Mouse (Mus musculus) liver, embryonic 14.5 days (tissue): ENCODE measurements at regions not wholly inside any gene's neighbourhood (a gene's known extent, or its start where the extent isn't known, plus 50 kb on each side); places are given as distances from the start of the nearest gene placed in this dataset.

Source experiments
- ATAC-seq: fragments of 200-750 bp; cut with Nextera tagmentation; 2 replicates; pipeline ENCODE4 v1.8.0; 2017; ENCODE audit warnings: moderate number of reproducible peaks, mild to moderate bottlenecking, moderate library complexity; ENCODE audit not compliant: insufficient read depth
- DNase-seq, 3 experiments: peaks; one replicate each; pipeline ENCODE4 v3.0.0-alpha.2; 2012 to 2013; ENCODE audit warnings: low read depth in 3 of 3, low spot score in 3 of 3
- H3K27ac ChIP-seq: fragments of 300-500 bp; sonication (generic); 2 replicates; pipeline ENCODE4 v1.5.1; 2014; ENCODE audit warnings: moderate library complexity, mild to moderate bottlenecking, control low read depth, inconsistent platforms
- H3K27me3 ChIP-seq: fragments of 300-500 bp; sonication (generic); 2 replicates; pipeline ENCODE4 v1.6.1; 2014; ENCODE audit warnings: mild to moderate bottlenecking, low read length, moderate library complexity; ENCODE audit not compliant: control insufficient read depth, insufficient read depth
- H3K36me3 ChIP-seq: fragments of 300-500 bp; sonication (generic); replicated peaks from 2 replicates; pipeline ENCODE4 v1.6.1; 2014; ENCODE audit warnings: low read depth; ENCODE audit not compliant: control insufficient read depth, insufficient read depth
- H3K4me1 ChIP-seq, 2 experiments: fragments of 200-500 bp in 1 of 2; fragments of 300-500 bp in 1 of 2; sonication (generic) in 1 of 2; replicated peaks; 2 replicates each; pipeline ENCODE4 v1.6.1; 2012 to 2014; ENCODE audit warnings: antibody characterized with exemption in 1 of 2, inconsistent platforms in 1 of 2, low read length in 1 of 2; ENCODE audit not compliant: control insufficient read depth in 2 of 2, insufficient read depth in 2 of 2
- H3K4me2 ChIP-seq: fragments of 300-500 bp; sonication (generic); 2 replicates; pipeline ENCODE4 v1.6.1; 2014; ENCODE audit warnings: low read depth, mild to moderate bottlenecking, control low read depth, moderate library complexity
- H3K4me3 ChIP-seq, 2 experiments: fragments of 200-500 bp in 1 of 2; fragments of 300-500 bp in 1 of 2; sonication (generic) in 1 of 2; 2 replicates each; pipeline ENCODE4 v1.5.1; 2012 to 2014; ENCODE audit warnings: low read depth in 2 of 2, low read length in 2 of 2, mild to moderate bottlenecking in 2 of 2, control low read depth in 1 of 2, inconsistent platforms in 1 of 2, moderate library complexity in 1 of 2; ENCODE audit not compliant: insufficient read depth in 1 of 2
- H3K9ac ChIP-seq: fragments of 300-500 bp; sonication (generic); replicated peaks from 2 replicates; pipeline ENCODE4 v1.6.1; 2014; ENCODE audit warnings: mild to moderate bottlenecking, control low read depth, moderate library complexity
- H3K9me3 ChIP-seq: fragments of 300-500 bp; sonication (generic); 2 replicates; pipeline ENCODE4 v1.6.1; 2016; ENCODE audit warnings: low read length, mixed read lengths; ENCODE audit not compliant: control insufficient read depth
- CTCF ChIP-seq: IDR thresholded peaks from 2 replicates; pipeline ENCODE4 v1.5.1; 2016; ENCODE audit warnings: antibody characterized with exemption, low read depth, control low read depth
- EP300 ChIP-seq: IDR thresholded peaks from 2 replicates; pipeline ENCODE4 v1.6.1; 2016; ENCODE audit warnings: antibody characterized with exemption, low read depth
- WGBS: fragments of 180-500 bp; shearing (Covaris S2); extraction: QIAGEN DNeasy Blood & Tissue Kit; methylation state at CpG from one replicate; pipeline ENCODE4 v1.1.7; 2014; ENCODE audit not compliant: insufficient replicate concordance; 5-methylcytosine and 5-hydroxymethylcytosine counted together

- H3K9me3 ChIP-seq = no peaks in the 10 kb centered on the region
- ATAC-seq (no peak), DNase-seq (no peak)
- H3K4me2 ChIP-seq = no peak overlapping the region
- 17% methylated on average over 1 of the region's 1 CpGs for WGBS
- H3K27ac ChIP-seq = no peak overlapping the region
- no peaks in the 10 kb centered on the region for H3K27me3 ChIP-seq
- H3K36me3 ChIP-seq = no peaks in the 10 kb centered on the region
- H3K4me3 ChIP-seq = no peak overlapping the region
- TF ChIP-seq EP300 = no peak
- no peak overlapping the region for H3K9ac ChIP-seq
- H3K4me1 ChIP-seq = no peaks in the 10 kb centered on the region
Observed at GRCm38 (mm10) chr7:40441128-40441527, 457.0 kb upstream of the Vstm2b start.

DNA sequence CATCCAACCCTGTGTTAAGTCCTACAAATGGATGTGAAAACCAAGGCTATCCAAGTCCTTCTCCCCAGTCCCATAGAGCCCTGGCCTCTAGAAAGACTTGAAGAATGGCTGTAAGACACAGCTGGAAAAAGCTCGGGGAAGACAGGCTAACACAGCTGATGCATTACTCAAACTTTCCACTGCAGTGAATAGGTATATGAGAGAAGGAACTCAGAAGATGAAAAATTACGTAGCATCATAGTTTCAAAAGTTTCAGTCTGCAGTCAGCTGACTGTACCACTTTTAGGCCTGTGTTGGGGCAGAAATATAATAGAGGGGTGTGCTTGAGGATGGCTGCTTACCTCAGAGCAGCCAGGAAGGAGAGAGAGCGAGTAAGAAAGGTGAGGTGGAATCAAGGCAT is 456.3 kb upstream of the Vstm2b start:
- H3K27me3 ChIP-seq = no peaks in the 10 kb centered on the region
- no peak overlapping the region for H3K4me3 ChIP-seq
- 34% methylated on average over 3 of the region's 3 CpGs for WGBS
- no peaks in the 10 kb centered on the region for H3K4me1 ChIP-seq
- H3K36me3 ChIP-seq = no peaks in the 10 kb centered on the region
- H3K9ac ChIP-seq = no peak overlapping the region
- DNase-seq (no peak), ATAC-seq (no peak)
- TF ChIP-seq EP300 (no peak), CTCF (no peak)
- no peak overlapping the region for H3K27ac ChIP-seq
- H3K9me3 ChIP-seq = no peaks in the 10 kb centered on the region
- no peak overlapping the region for H3K4me2 ChIP-seq

- Histone ChIP-seq H3K9me3 (no peaks in the 10 kb centered on the region), H3K4me3 (no peak overlapping the region), H3K27me3 (no peaks in the 10 kb centered on the region), H3K9ac (no peak overlapping the region), H3K36me3 (no peaks in the 10 kb centered on the region), H3K4me2 (no peak overlapping the region), H3K27ac (no peak overlapping the region), H3K4me1 (no peaks in the 10 kb centered on the region)
- TF ChIP-seq EP300 (no peak), CTCF (no peak)
- 55% methylated on average over 5 of the region's 5 CpGs for WGBS
- DNase-seq (no peak), ATAC-seq (no peak)
Observed at GRCm38 (mm10) chr7:40466382-40466781, 431.7 kb upstream of the Vstm2b start.

DNA sequence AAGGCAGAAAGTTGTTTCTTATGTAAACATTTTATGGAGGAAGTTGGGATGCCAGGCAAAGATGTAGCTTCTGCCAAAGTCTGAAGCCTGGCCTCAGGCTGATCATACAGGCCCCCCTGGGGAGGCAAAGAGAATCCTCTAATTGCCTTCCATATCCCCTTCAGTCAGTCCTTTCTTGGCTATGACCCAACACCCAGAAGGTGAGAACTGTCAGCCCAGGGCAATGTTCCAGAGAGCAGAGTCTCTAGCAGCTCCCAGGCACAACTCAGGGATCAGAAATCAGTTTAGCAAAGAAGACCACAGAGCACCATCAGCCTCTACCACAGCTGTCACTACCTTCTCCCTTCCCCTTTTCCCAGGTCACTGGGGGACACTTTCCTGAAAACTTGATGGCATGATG is 410.9 kb upstream of the Vstm2b start:
- Histone ChIP-seq H3K36me3 (no peaks in the 10 kb centered on the region), H3K4me2 (no peak overlapping the region), H3K9ac (no peak overlapping the region), H3K27me3 (no peaks in the 10 kb centered on the region), H3K4me1 (no peaks in the 10 kb centered on the region), H3K27ac (no peak overlapping the region), H3K4me3 (no peak overlapping the region), H3K9me3 (no peaks in the 10 kb centered on the region)
- TF ChIP-seq CTCF (no peak), EP300 (no peak)
- no peak for ATAC-seq
- no peak for DNase-seq

DNA sequence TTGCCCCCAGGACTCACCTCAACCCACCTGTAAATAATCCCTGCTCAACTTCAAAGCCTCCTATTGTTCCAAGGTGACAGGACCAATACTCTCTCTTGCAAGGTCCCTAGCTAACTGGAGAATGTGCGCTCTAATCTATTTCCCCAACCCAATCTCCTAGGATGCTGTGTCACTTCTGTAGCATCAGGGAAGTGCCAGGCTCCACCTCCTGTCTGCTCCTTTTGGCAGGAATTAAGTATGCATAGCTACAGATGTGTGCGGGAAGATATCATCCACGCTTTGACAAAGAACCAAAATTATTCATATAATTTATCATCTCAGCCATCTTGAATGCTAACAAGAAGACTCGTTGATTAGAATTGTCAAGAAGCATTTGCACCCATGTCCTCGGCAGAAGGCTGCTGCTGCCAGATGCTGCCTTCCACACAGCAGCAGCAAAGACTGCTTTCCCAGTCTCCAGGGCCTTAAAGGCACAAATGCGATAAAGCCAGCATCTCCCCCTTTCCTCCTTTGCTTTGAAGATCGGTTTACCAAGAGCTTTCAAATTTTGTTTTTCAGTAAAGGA is 375.3 kb upstream of the Vstm2b start:
- WGBS = 66% methylated on average over 7 of the region's 7 CpGs
- ATAC-seq (no peak), DNase-seq (no peak)
- Histone ChIP-seq H3K4me3 (no peak overlapping the region), H3K4me1 (no peaks in the 10 kb centered on the region), H3K27ac (no peak overlapping the region), H3K9me3 (no peaks in the 10 kb centered on the region), H3K9ac (no peak overlapping the region), H3K4me2 (no peak overlapping the region), H3K27me3 (no peaks in the 10 kb centered on the region), H3K36me3 (no peaks in the 10 kb centered on the region)
- TF ChIP-seq CTCF (no peak), EP300 (no peak)
